Mouse (Mus musculus): ENCODE data around the gene Cars2. TPM values are rescaled to one million over a fixed set of nuclear protein-coding genes. Genes with fewer than 3 reads are reported as not detected.
"Not testable (repeated sequence)": the region's sequence is repeated elsewhere in the genome, so short reads cannot be mapped to it uniquely, and the experiment has no call there.

The Cars2 gene
- polyA plus RNA-seq, 1 experiment from 2014 or later = 25.2 TPM

DNA sequence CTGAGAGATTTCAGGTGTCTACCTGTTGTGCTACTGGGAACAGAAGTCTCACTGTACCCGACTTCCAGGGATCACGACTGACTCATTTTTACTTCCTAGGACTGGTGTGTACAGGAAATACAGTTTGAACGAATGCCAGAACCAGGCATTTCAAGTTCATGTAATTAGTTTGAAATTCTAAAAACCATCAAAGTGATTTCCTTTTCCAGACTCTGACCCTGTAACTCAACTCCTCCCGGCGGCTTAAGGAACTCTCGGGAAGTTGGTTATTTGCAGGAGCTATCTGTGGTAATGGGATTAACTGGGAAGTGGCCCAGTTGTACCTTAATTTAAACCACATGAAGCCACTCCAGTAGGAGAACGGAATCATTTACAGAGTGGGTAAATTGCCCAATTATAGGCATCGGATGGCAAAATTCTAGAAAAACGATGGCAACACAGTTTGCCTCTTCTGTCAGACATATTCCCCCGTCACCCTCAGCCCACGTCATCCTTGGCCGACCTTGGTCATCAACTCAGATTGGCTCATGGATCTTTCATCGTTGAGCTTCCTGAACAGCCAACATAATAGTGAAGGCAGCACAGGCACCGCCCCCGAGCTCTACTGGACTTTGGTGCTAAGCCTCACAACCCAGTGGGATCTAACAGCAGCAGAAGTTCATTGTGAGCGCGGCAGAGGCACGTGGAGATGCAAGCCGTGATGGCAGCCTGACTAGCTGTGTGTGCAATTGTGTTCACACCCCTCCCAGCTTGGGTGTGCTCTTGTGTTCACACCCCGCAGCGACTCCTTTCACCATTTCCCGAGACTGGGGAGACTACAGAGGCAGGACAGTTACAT is 18.9 kb upstream of the Cars2 start:
- Histone ChIP-seq H3K36me3 (peaks cover 5% of the 10 kb centered on the region; the same call in 1 of the 2 replicates), H3K4me1 (replicated peaks) (no peaks in the 10 kb centered on the region)

GRCm38 (mm10) chr8:11568193-11568592 is 17.6 kb upstream of the Cars2 start:
- H3K4me1 ChIP-seq (replicated peaks); H3K9me3 ChIP-seq; H3K9ac ChIP-seq; H3K4me2 ChIP-seq; H3K27ac ChIP-seq (replicated peaks); H3K4me3 ChIP-seq; ATAC-seq (ENCODE audit: low FRiP score, low read depth); H3K27me3 ChIP-seq: not testable (repeated sequence)
- peaks cover 14% of the 10 kb centered on the region; the same call in 1 of the 2 replicates for H3K36me3 ChIP-seq
- WGBS = 98% methylated on average over 2 of the region's 2 CpGs

More for the DNA sequence above, 18.9 kb upstream of the Cars2 start:
- Histone ChIP-seq H3K4me3 (no peak overlapping the region), H3K9me3 (no peaks in the 10 kb centered on the region), H3K4me2 (no peak overlapping the region), H3K27me3 (no peaks in the 10 kb centered on the region), H3K27ac (replicated peaks) (no peak overlapping the region), H3K9ac (no peak overlapping the region)
- no peak for ATAC-seq (ENCODE audit: low FRiP score, low read depth)
- 91% methylated on average over 22 of the region's 22 CpGs for WGBS

GRCm38 (mm10) chr8:11564721-11565120 is 14.1 kb upstream of the Cars2 start:
- peaks cover 22% of the 10 kb centered on the region for H3K36me3 ChIP-seq
- H3K4me2 ChIP-seq = no peak overlapping the region
- H3K4me1 ChIP-seq (replicated peaks) = peaks cover under 1% of the 10 kb centered on the region; the same call in 1 of the 2 replicates
- 88% methylated on average over 7 of the region's 7 CpGs for WGBS
- no peak overlapping the region for H3K4me3 ChIP-seq
- H3K9ac ChIP-seq = no peak overlapping the region
- no peaks in the 10 kb centered on the region for H3K27me3 ChIP-seq
- no peak for ATAC-seq (ENCODE audit: low FRiP score, low read depth)
- no peaks in the 10 kb centered on the region for H3K9me3 ChIP-seq
- no peak overlapping the region for H3K27ac ChIP-seq (replicated peaks)

GRCm38 (mm10) chr8:11564236-11564635 is 13.7 kb upstream of the Cars2 start:
- Histone ChIP-seq H3K4me1 (replicated peaks) (peaks cover 5% of the 10 kb centered on the region), H3K9me3 (no peaks in the 10 kb centered on the region), H3K4me3 (no peak overlapping the region), H3K4me2 (no peak overlapping the region), H3K9ac (no peak overlapping the region), H3K27me3 (no peaks in the 10 kb centered on the region), H3K36me3 (peaks cover 22% of the 10 kb centered on the region), H3K27ac (replicated peaks) (no peak overlapping the region)
- WGBS = 74% methylated on average over 5 of the region's 5 CpGs
- no peak for ATAC-seq (ENCODE audit: low FRiP score, low read depth)

DNA sequence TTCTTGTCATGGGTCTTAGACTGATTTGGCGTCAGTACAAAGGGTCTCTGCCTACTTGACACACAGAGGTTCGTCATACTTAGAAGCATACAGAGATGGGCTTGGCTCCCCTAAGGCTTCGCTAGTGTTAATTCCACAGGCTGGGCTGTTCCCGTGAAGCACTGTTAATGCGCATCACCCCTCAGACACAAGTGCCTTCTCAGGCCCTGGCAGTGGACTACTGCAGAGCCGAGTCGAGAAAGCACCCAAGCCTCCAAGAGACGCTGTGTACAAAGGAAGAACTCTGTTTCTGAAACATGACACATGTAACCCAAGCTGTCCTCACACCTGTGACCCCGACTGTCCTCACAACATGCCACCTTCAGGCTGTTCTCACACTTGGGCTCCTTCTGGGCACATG is 9.6 kb upstream of the Cars2 start:
- H3K36me3 ChIP-seq = peaks cover 22% of the 10 kb centered on the region
- no peak overlapping the region for H3K9ac ChIP-seq
- 84% methylated on average over 9 of the region's 9 CpGs for WGBS
- ATAC-seq (ENCODE audit: low FRiP score, low read depth) = no peak
- H3K27ac ChIP-seq (replicated peaks) = no peak overlapping the region
- no peaks in the 10 kb centered on the region for H3K9me3 ChIP-seq
- peaks cover 14% of the 10 kb centered on the region for H3K4me1 ChIP-seq (replicated peaks)
- no peak overlapping the region for H3K4me3 ChIP-seq
- no peak overlapping the region for H3K4me2 ChIP-seq
- H3K27me3 ChIP-seq = no peaks in the 10 kb centered on the region

GRCm38 (mm10) chr8:11559511-11559910 is 8.9 kb upstream of the Cars2 start:
- Histone ChIP-seq H3K4me3 (0 out of 2 replicates have a peak overlapping the region, but pooled peaks have one; percentile 95), H3K36me3 (peaks cover 17% of the 10 kb centered on the region), H3K4me1 (replicated peaks) (peaks cover 17% of the 10 kb centered on the region), H3K27me3 (no peaks in the 10 kb centered on the region), H3K27ac (replicated peaks) (no peak overlapping the region), H3K9me3 (no peaks in the 10 kb centered on the region), H3K4me2 (peak overlapping the region; percentile 82), H3K9ac (no peak overlapping the region)
- WGBS = 89% methylated on average over 3 of the region's 3 CpGs
- ATAC-seq (ENCODE audit: low FRiP score, low read depth) = no peak

DNA sequence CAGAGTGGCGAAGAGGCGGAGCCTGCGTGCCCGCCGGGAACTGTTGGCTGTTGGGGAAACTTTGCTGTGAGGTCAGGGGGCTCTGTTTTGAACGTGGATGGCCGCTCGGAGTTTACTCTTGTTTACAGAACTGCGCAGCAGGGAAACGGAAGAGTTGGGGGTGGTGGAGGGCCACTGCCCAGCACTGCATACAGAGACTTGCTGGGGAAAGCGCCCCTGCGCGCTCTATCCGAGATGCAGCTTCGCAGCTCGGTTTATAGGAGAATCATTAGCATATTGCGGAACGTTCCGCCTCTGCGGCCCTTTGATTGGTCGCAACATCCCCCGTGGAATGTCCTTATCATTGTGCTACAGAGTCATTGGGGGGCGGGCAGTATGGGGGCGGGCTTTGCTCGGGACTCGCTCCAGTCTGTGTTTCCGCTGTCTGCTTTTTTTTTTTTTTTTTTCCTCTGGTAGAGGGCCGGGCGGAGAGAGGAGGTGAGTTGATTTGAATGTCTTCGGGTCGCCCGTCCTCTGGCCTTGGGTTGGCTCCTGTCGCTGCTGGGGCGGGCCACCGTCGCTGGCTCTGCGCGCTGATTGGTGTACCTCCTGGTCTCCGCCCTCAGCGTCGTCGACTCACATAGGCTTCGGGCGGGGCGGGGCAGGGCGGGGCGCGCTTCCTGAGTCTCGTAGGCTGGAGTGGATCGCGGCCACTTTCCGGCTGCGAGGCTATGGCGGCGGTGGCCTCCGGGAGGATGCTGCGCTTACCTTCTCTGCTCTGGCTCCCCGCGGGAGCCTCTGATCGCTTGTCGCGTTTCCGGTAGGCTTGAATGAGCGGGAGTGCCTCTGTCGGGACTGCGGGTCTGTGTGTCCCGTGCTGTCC is 7.4 kb upstream of the Cars2 start:
- Histone ChIP-seq H3K27ac (replicated peaks) (peak overlapping the region; percentile 100), H3K4me2 (peak overlapping the region; percentile 82), H3K9ac (peak overlapping the region; percentile 85), H3K4me1 (replicated peaks) (peaks cover 27% of the 10 kb centered on the region), H3K9me3 (no peaks in the 10 kb centered on the region), H3K36me3 (peaks cover 8% of the 10 kb centered on the region), H3K4me3 (peak overlapping the region; percentile 95), H3K27me3 (no peaks in the 10 kb centered on the region)
- peak; percentile 84 for ATAC-seq (ENCODE audit: low FRiP score, low read depth)
- WGBS = under 1% methylated on average over 66 of the region's 67 CpGs

- no peaks in the 10 kb centered on the region for H3K27me3 ChIP-seq
- peak overlapping the region; percentile 95 for H3K4me3 ChIP-seq
- H3K9me3 ChIP-seq = no peaks in the 10 kb centered on the region
- H3K27ac ChIP-seq (replicated peaks) = peak overlapping the region; percentile 100
- H3K4me2 ChIP-seq = peak overlapping the region; percentile 82
- H3K4me1 ChIP-seq (replicated peaks) = peaks cover 27% of the 10 kb centered on the region
- peak overlapping the region; percentile 85 for H3K9ac ChIP-seq
- H3K36me3 ChIP-seq = peaks cover 8% of the 10 kb centered on the region
- WGBS = under 1% methylated on average over 32 of the region's 32 CpGs
- no peak for ATAC-seq (ENCODE audit: low FRiP score, low read depth)
Observed at GRCm38 (mm10) chr8:11557424-11557767, 6.8 kb upstream of the Cars2 start.

DNA sequence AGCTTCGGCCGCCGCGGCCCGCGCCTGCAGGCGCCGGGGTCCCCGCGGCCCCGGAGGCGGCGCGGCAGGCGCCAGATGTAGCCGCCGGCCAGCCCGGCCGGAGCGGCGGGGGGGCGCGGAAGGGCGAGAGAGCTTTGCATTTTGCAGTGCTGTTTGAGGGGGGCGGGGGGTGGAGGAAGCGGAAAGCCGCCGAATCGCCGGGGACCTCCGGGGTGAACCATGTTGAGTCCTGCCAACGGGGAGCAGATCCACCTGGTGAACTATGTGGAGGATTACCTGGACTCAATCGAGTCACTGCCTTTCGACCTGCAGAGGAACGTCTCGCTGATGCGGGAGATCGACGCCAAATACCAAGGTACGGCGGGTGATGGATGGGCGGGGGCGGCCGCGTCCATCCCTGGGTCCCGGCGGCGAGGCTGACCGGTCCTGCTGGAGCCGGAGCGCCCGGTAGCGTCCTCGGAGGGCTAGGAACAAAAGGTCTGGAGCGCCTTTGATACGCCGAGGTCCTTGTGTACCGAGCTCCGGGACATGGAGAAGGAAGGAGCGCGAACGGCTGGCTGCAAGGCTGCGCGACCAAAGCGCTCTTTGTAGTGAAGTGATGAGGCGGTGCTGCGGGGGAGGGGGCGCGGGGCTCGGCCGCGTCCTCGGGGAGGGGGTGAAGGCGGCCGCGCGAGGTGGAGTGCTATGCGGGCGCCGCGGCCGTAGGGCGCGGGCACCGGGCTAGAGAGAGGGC is 6.3 kb upstream of the Cars2 start:
- Histone ChIP-seq H3K27ac (replicated peaks) (peak overlapping the region; percentile 100), H3K4me1 (replicated peaks) (peaks cover 27% of the 10 kb centered on the region), H3K9me3 (no peaks in the 10 kb centered on the region), H3K36me3 (peaks cover 5% of the 10 kb centered on the region), H3K9ac (peak overlapping the region; percentile 85), H3K4me2 (peak overlapping the region; percentile 82), H3K4me3 (peak overlapping the region; percentile 95), H3K27me3 (no peaks in the 10 kb centered on the region)
- under 1% methylated on average over 80 of the region's 85 CpGs for WGBS
- no peak for ATAC-seq (ENCODE audit: low FRiP score, low read depth)

- Histone ChIP-seq H3K4me2 (peak overlapping the region; percentile 82), H3K4me3 (peak overlapping the region; percentile 95), H3K9ac (peak overlapping the region; percentile 85), H3K27me3 (no peaks in the 10 kb centered on the region), H3K27ac (replicated peaks) (peak overlapping the region; percentile 100), H3K4me1 (replicated peaks) (peaks cover 29% of the 10 kb centered on the region), H3K9me3 (no peaks in the 10 kb centered on the region), H3K36me3 (no peaks in the 10 kb centered on the region)
- under 1% methylated on average over 96 of the region's 103 CpGs for WGBS
- peak; percentile 91 for ATAC-seq (ENCODE audit: low FRiP score, low read depth)
Observed at GRCm38 (mm10) chr8:11555720-11556591, 5.4 kb upstream of the Cars2 start.
